Mouse (Mus musculus) testis, postnatal 10 days (tissue): Measurements from ENCODE around the gene Rala.

Source experiments
- DNase-seq: peaks from one replicate; pipeline ENCODE4 v3.0.0; 2021; ENCODE audit warnings: low spot score

Gene Rala

DNA sequence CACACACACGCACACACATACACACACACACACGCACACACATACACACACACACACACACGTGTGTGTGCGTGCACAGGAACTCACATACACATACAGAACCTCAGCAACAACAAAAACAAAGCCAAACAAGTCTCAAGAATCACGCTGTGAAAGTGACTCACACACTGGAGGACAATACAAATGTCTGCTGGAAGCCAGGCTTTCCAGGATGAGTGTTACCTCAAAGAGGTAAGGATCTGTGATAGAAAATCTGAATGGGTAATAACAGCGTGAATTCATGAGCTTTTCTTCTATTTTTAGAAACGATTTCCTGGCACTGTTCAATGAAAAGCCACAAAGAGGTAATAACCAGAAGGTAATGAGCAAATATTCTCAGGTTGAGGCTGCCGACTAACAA lies 59.8 kb downstream of the Rala start:
- no peak for DNase-seq

DNA sequence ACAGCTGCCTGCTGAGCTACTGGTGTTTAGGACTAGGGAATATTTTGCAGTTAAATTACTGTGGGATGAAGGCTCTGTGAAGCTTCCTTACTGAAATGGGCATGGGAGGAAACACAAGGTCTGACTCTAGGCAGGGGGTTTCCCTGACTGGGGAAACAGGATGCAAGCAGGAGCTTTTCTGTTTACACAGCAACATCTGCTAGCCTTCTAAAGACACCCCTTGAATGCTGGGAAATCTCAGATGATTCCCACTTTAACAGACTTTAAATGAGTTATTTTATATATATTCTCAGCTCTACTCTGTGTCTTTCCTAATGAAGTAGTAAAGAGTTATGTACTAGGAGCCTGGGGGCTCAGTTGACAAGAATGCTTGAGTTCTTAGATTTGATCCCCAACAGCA lies 65.0 kb downstream of the Rala start:
- DNase-seq: no peak

DNA sequence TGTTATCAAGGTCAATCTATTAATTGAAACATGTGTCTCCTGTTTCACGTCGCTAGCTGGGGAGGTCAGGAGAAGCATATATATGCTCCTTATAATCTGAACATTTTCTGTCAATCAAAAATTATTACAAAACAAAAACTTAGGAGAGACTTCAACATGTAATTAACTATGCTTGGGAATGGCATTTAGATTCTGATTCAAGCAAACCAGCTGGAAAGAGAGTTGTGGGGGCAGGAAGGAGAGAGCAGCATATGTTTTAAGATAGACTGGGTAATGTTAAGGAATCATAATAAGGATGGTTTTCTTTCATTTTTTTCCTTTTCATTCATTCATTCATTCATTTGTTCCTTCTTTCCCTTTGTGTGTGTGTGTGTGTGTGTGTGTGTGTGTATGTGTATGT lies 77.3 kb downstream of the Rala start:
- DNase-seq: no peak

DNA sequence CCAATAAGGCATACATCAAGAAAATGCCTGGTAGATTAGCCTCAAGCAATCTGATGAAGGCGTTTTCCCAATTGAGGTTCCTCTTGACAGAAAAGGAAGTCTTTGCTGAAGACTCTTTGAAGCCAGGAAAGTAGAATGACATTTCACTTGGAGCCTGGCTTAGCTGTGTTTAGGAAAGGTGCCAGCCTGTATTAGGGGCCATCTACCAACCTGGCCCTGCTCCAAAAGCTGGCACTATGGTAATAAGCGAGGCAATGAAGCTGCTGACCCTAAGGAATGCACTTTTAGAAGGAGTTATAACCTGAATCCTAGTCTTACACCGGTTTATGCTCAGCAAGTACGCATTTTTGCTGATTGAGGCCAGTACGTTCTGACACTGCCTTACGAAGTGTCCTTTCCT lies 83.5 kb downstream of the Rala start:
- no peak for DNase-seq

DNA sequence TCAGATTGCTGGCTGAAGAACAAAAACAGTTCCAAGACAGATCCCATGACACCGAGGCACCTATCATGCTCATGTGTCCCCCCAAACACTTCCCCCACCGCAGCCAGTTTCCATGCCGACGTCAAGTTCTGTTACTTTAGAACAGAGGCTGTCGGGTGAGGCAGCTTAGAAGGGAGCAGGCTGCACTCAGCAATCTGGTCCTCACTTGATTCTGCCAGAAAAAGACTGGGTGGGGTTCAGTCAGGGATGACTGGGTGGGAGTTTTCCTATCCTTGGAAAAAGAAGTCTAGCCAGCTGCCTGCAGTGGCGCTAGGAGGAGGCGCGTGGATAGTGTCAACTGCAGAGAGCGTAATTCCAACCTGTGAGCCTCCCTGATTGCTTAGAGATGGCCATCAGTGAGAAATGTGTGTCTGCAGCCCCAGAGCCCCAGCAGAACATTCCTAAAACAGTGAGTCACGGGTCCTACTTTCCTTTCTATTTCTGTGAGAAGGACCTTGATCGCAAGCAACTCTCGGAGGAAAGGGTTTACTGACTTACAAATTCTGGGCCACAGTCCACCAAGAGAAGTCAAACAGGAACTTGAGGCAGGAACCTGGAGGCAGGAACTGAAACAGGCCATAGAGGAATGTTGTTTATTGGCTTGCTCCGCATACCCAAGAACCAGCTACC lies 84.5 kb downstream of the Rala start:
- peak; percentile 38 for DNase-seq

DNA sequence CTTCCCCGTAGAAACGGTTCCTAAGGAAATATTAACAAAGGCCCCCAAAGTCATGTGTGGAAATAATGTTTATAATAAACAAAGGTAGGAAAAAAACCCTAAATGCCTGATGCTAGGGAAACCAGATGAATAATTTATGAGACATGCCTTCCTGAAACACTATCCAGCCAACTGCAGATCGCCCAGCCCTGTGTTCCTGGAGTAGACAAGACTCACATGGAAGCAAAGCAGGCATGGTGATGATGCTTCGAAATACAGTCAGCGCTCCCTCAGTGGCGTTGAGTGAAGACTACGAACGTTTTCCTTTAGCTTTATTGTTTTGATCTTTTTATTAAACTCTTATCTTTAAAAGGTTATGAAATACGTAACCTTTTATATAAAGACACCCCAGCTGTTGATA lies 87.0 kb downstream of the Rala start:
- DNase-seq: no peak

DNA sequence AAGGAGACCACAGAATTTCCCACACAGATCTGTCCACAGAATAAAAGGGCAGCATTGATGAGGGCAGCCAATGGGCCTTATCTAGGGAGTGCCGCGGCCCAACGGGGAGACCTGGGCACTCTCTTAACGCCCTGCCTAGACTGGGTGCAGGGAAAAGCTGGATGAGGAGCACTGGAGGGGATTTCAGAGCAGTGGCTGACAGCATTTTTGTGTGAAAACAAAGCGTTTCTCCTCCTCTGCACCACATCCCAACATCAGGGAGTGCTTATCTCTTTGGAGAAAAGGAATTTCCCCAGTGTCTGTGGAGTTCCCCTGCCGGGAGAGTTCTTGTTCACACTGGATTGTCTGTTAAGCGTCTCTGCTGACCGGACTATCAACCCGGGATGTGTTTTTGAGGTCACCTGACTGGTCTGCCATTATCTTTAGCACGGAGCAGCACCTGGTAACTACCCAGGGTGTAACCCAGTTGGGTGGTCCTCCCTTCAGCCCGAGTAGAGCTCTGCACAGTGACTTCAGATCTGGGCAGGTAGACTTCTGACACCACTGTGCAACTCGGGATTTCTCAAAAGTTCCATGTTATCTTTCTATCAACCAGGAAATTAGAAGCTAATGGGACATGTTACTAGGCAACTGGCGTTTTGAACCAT lies 88.4 kb downstream of the Rala start:
- DNase-seq: peak; percentile 46

DNA sequence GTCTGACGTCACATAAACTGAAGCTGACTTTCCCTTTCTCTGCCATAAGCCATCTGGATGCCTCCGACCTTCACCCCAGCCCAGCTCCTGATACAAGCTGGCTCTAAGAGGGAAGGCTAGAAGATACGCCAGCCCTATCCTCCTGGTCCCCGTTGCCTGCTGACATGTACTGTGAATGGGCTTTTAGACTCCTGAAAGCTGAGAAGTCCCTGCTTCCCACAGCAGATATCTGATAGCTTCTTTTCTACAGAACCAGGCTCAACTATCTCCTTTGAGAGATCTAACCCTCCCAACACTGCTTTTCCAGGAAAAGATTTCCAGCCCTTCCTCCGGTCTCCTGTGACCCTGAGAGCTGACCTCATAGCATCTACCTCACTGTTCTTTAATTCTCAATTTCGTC lies 89.3 kb downstream of the Rala start:
- DNase-seq: no peak

DNA sequence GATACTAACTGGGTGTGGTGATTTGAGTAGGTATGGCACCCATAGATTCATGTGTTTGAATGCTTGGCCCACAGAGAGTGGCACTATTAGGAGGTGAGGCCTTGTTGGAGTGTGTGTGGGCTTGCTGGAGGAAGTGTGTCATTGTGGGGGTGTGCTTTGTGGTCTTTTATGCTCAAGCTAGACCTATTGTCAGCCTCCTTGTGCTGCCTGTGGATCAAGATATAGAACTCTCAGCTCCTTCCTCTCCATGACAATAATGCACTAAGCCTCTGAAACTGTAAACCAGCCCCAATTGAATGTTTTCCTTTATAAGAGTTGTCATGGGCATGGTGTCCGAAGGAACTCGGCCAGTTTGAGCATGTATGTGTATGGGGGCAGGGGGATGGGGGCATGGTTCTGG lies 100.7 kb downstream of the Rala start:
- DNase-seq: no peak

DNA sequence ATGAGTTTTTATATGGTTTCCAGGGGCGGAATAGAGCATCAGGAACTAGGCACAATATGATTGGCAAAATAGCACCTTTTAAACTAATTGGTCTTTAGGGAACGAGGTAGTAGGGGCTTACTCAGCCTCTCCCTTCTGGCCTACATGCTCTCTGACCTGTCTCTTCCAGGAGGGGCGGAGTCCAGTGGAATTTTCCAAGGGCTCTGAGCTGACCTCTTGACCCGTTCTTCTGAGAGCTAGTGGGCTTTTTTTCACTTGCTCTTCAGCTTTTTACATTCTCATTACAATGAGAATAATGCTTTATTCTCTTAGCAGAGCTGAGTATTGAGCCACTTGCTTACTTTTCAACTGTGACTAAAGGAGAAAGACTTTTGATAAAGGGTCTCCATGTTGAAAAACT lies 101.3 kb downstream of the Rala start:
- no peak for DNase-seq

DNA sequence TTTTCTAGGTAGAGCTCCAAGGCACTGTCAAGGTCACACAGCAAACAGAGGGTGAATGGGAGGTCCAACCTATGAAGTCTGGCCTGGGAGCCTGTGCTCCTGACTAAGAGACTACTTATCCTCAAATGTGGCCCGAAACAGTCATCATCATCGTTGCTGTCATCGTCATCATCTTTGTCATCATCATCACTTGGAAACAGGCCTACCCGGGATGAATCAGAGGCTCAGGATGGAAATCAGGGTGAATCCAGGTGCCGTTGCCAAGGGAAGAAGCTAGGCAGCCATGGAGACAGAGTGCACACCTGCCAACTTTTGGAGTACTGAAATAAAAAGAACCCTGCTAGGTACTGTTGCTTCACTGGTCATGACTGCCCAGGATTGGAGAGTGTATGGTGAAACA lies 104.9 kb downstream of the Rala start:
- DNase-seq: no peak

DNA sequence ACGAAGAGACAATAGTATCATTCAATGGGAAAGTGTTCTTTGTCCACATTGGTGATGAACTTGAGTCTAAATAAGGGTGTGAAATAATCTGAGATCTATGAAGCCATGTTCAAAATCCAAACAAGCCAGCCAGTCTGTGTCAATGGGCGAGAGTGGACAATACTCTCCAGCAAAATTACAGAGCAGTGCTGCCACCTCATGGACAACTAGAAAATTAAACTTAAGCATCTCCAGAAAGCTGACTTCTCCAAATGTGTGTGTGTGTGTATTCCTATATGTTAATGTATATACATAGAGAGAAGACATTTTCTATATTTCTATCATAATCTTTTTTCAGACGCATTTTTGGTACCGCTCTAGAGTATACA lies 105.6 kb downstream of the Rala start:
- peak; percentile 79 for DNase-seq

DNA sequence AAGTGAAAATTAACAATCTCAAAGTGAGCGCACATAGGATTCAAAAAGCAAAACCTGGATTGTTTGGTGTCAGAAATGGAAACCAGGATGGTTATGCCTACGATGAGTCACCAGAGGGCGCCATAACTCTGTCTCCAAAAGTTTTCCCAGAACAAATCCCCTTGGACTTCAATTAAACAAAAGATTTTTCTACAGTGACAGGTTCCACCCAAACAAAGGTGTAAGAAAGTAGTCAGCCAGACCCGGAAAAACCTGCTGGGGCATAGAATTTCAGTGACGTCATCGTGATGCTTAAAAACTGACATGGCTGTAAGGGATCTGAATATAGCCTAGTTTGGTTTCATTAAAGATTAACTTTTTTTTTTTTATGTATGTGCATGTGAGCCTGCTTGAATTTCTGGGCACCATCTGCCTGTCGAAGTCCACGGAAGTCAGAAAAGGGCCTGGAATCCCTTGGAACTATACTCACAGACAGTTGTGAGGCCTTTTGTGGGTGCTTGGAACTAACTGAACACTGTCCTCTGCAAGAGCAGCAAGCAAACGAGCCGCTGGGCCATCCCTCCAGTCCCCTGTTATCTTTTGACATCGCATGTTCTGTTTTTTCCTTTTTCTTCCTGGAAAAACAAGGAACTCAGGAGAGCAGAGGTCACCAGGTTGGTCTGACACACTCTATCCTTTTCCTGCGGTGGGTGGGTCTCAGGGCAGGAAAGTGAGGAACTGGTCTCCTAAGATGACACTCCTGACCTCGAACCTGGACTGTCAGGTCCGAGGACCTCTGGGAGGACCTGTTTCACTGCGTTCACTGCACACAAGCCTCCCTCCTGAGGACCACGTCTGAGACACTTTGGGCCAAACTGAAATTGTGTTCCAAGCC lies 106.2 kb downstream of the Rala start:
- DNase-seq: peak; percentile 66

DNA sequence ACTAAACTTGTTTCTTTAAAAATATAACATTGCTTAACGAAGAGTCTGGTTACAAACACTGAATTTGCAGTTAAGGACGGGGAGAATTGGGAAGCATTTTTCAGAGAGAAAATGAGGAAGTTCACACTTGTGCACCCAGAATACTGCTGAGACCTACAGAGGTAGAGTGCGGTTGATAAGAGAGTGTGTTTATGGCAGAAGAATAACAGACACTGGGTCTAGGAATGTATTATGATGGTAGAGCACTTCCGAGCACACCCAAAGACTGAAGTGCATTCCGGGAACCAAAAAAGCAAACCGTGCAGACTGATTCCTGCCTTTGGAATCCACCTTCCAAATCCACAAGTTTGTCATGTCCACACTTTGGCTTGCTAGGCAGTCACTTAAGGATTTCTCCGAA lies 107.2 kb downstream of the Rala start:
- DNase-seq: no peak

DNA sequence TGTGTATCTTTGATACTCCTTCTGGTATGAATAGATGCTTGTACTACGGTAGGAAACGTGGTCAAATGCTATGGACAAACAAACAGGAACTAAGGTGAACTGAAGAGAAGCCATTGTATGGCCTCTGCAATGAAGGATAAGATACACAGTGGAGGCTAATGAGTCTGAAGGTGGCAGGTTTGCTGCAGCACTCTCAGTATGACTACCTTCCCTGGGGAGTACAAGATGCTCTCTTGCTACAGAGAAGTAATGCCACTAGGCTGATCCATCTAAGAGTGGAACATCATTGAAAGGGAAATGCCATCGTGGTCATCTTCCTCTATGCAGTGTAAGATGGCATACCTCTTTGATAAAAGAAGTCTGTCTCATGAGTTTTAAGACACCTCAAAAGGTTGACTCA lies 111.1 kb downstream of the Rala start:
- DNase-seq: no peak
